Mouse (Mus musculus) layer of hippocampus, postnatal 14 days (tissue): ENCODE measurements around the gene Fam50b. TPM values are rescaled to one million over a fixed set of nuclear protein-coding genes. Genes with fewer than 3 reads are reported as not detected.

Experiments
- DNase-seq, 2 experiments: peaks; one replicate each; pipeline ENCODE4 v3.0.0; 2021 to 2022; ENCODE audit warnings: low spot score in 2 of 2, mixed read lengths in 1 of 2
- long read RNA-seq, 2 experiments: library from polyadenylated mRNA; stranded (forward); transcript quantifications; one replicate each; pipeline ENCODE4 v2.0.0; 2021
- total RNA-seq, 2 experiments: library from RNA; stranded (reverse); gene quantifications; 2 replicates each; pipeline ENCODE4 v1.2.3; 2021

Gene Fam50b
- not detected for total RNA-seq
- long read RNA-seq, experiment 1, result 0 reads
- long read RNA-seq, experiment 2, result 0 reads

- DNase-seq, result no peak
These were observed at the start of gene Fam50b for GRCm38 (mm10) chr13:34734686-34735085. Fam50b (plus strand) TSS chr13:34734850.

GRCm38 (mm10) chr13:34685008-34685765 is 49.5 kb upstream of the Fam50b start:
- DNase-seq, result no peak

- no peak for DNase-seq
These were observed 43.6 kb upstream of the Fam50b start for GRCm38 (mm10) chr13:34691049-34691448.

- no peak for DNase-seq
These were observed 41.5 kb upstream of the Fam50b start for GRCm38 (mm10) chr13:34693111-34693510.

GRCm38 (mm10) chr13:34696734-34697332 is 37.8 kb upstream of the Fam50b start:
- no peak for DNase-seq

- no peak for DNase-seq
These were observed 34.6 kb upstream of the Fam50b start for GRCm38 (mm10) chr13:34700091-34700490.

- no peak for DNase-seq
These were observed 34.0 kb upstream of the Fam50b start for GRCm38 (mm10) chr13:34700630-34701029.

GRCm38 (mm10) chr13:34703301-34703700 is 31.3 kb upstream of the Fam50b start:
- no peak for DNase-seq

- no peak for DNase-seq
These were observed 30.9 kb upstream of the Fam50b start for GRCm38 (mm10) chr13:34703795-34704194.

- DNase-seq, result no peak
These were observed 29.8 kb upstream of the Fam50b start for GRCm38 (mm10) chr13:34704835-34705234.

GRCm38 (mm10) chr13:34708955-34709354 is 25.7 kb upstream of the Fam50b start:
- DNase-seq, result peak in 1 of 2 experiments; percentile 36

- no peak for DNase-seq
These were observed 25.1 kb upstream of the Fam50b start for GRCm38 (mm10) chr13:34709566-34709965.

GRCm38 (mm10) chr13:34711410-34711809 is 23.2 kb upstream of the Fam50b start:
- no peak for DNase-seq

- DNase-seq, result no peak
These were observed 21.8 kb upstream of the Fam50b start for GRCm38 (mm10) chr13:34712881-34713280.

- peak in 1 of 2 experiments; percentile 16 for DNase-seq
These were observed 19.2 kb upstream of the Fam50b start for GRCm38 (mm10) chr13:34715437-34715838.

GRCm38 (mm10) chr13:34724831-34725592 is 9.6 kb upstream of the Fam50b start:
- DNase-seq, result no peak

- DNase-seq, result peak; percentile 21 to 27
These were observed 8.7 kb upstream of the Fam50b start for GRCm38 (mm10) chr13:34725800-34726476.

- no peak for DNase-seq
These were observed 8.2 kb upstream of the Fam50b start for GRCm38 (mm10) chr13:34726477-34726805.

GRCm38 (mm10) chr13:34727060-34727459 is 7.6 kb upstream of the Fam50b start:
- no peak for DNase-seq

GRCm38 (mm10) chr13:34731551-34731950 is 3.1 kb upstream of the Fam50b start:
- DNase-seq, result no peak

- no peak for DNase-seq
These were observed 870 bp upstream of the Fam50b start for GRCm38 (mm10) chr13:34733780-34734179.
